Mouse (Mus musculus) stomach, postnatal 0 days (tissue): ENCODE data around the gene Abca13.

Experiments used
- CTCF ChIP-seq: IDR thresholded peaks from 2 replicates; pipeline ENCODE4 v1.5.1; 2016; ENCODE audit warnings: antibody characterized with exemption, low read depth, mild to moderate bottlenecking, moderate library complexity
- EP300 ChIP-seq: optimal IDR thresholded peaks from 2 replicates; pipeline ENCODE3; 2016; ENCODE audit warnings: antibody characterized with exemption

DNA sequence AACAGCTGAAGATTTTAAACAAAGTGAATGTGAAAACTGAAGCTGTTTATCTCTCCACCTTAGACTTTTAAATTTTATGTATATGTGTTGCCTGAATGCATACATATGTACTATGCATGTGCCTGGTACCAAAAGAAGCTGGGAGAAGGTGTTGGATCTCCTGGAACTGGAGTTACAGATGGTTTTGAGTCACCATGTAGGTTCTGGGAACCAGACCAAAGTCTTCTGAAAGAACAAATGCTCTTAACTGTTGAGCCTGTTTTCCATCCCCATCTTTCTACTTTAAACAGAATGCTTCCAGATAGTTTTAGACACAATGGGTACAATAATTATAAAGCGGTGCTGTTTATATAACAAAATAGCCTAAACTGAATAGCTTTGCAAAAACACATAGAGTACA lies 29.9 kb downstream of the Abca13 start:
- no peak for TF ChIP-seq CTCF
- TF ChIP-seq EP300: no peak
